Mouse (Mus musculus): ENCODE results near the gene Elmo1.

GRCm38 (mm10) chr13:20205007-20205745, 114.8 kb downstream of the Elmo1 start:
- TF ChIP-seq CTCF (IDR thresholded peaks at IDR 0.05; ENCODE audit: low read depth, low read length) (no peak), POLR2A (IDR thresholded peaks at IDR 0.05; ENCODE audit: insufficient read depth, low read length) (no peak), EP300 (IDR thresholded peaks at IDR 0.05; ENCODE audit: insufficient read depth, low read depth, low read length) (no peak)

Measured in ES-Bruce4 (cell line).